Mouse (Mus musculus) splenic B cell, adult 2 months (primary cell): ENCODE data around the gene Gm20388.
"Not testable (repeated sequence)": the region's sequence is repeated elsewhere in the genome, so short reads cannot be mapped to it uniquely, and the experiment has no call there.

Source experiments
- DNase-seq: peaks from one replicate; pipeline ENCODE4 v3.0.0-alpha.2; 2011; ENCODE audit warnings: low read depth, low spot score
- H3K27me3 ChIP-seq: 2 replicates; pipeline ENCODE4 v1.6.1; 2012; ENCODE audit warnings: mild to moderate bottlenecking, low read length, moderate library complexity, mixed read lengths; ENCODE audit not compliant: control insufficient read depth, poor library complexity, insufficient read depth, severe bottlenecking
- H3K36me3 ChIP-seq: 2 replicates; pipeline ENCODE4 v1.6.1; 2012; ENCODE audit warnings: mild to moderate bottlenecking, low read length, moderate library complexity, mixed read lengths; ENCODE audit not compliant: control insufficient read depth, poor library complexity, insufficient read depth, severe bottlenecking

The Gm20388 gene

DNA sequence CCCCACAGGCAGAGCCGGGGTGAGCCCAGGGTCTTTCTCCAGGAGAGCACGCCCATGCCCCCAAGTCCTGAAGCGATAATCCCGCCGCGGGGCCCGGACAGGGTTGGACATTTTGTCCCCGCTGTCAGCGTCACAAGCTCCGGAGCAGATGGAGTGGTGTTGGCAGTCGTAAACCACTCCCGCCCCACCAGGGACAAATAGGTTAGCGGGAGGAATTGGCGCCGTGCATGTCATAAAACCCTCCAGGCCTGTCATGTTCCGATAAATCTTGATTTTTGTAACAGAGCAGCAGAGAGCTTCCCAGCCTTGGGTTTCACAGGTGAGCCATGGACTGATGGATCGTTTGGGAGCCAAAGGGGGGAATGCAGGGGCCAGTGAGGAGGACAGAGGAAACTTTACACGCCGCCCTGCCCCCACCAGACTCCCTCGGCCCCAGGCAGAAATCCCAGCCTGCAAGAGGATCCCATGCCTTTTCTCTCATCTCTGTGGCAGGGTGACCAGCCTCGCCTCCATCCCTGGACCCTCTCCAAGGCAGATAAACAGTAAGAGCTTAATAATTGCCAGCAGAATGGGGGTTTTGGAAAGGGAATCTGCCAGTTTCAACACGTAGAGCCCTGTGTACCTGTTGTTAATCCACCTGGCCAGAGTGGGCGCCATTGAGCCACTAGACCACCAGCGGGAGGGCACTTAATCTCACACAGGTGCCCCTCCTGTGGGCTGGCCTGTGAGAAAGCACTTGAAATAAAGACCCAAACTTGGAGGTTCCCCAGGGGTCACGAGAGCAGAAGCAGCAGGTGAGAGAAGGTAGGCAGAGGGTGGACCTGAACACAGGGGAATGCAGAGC lies 1400.6 kb downstream of the Gm20388 start:
- no peaks in the 10 kb centered on the region; the same call in 1 of the 2 replicates for H3K36me3 ChIP-seq
- DNase-seq, result no peak
- H3K27me3 ChIP-seq, result no peaks in the 10 kb centered on the region

DNA sequence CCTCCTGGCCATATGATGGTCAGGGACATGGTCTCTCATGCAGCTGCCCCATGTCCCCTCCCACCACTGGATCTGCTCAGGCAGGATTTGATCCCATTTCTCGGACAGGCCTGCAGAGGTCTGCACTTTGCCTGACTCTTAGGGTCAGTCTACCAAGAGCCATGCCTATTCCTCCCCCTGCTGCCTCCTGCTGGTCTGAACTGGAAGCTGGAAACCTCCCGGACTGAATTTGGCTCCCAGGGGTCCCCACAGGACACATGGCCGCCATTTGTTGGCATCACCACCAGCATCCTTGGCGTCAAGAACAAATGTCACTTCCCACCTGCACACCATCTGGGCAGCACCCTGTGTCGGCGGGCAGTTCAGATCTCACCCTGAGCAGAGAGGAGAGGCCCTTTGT lies 1402.8 kb downstream of the Gm20388 start:
- DNase-seq, result no peak
- Histone ChIP-seq H3K27me3 (no peaks in the 10 kb centered on the region), H3K36me3 (no peaks in the 10 kb centered on the region; the same call in 1 of the 2 replicates)

DNA sequence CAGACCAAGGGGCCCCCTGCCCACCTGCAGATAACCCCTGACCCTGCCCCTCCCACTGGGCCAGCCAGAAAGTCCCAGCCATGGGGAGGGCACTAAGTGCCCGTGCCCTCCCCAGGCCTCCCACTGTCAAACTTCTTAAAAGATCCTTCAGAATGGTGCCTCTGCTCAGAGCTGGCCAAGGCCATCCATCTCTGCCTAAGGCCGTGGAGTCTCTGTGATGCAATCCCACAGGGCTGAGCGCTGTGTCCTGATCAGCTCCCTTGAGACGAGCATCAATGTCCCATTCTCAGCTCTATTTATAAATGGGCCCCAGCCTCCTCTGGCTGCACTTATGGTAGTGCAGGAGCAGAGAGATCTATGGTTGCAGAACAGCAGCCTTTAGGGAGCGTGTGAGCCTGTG lies 1403.4 kb downstream of the Gm20388 start:
- no peak for DNase-seq
- H3K36me3 ChIP-seq, result no peaks in the 10 kb centered on the region; the same call in 1 of the 2 replicates
- no peaks in the 10 kb centered on the region for H3K27me3 ChIP-seq

DNA sequence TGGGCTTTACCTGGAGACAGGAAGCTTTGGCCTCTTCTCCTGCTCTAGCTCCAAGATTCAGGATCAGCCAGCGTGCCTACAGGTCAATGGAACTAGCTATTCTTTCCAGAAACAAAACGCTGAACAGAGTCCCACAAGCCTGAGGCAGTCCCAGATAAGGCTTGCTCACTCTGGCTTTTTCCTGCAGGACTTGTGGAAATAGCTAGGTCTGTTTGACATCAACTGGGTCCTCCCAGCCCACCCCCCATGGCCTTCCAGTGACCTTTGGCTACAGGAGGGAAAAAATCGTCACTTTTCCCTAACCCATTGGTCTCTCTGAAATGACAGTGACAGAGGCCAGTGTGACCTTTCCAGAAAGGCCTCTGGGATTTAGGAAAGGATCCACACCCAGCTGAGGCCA lies 1404.9 kb downstream of the Gm20388 start:
- Histone ChIP-seq H3K36me3 (no peaks in the 10 kb centered on the region), H3K27me3 (no peaks in the 10 kb centered on the region)
- DNase-seq, result no peak

DNA sequence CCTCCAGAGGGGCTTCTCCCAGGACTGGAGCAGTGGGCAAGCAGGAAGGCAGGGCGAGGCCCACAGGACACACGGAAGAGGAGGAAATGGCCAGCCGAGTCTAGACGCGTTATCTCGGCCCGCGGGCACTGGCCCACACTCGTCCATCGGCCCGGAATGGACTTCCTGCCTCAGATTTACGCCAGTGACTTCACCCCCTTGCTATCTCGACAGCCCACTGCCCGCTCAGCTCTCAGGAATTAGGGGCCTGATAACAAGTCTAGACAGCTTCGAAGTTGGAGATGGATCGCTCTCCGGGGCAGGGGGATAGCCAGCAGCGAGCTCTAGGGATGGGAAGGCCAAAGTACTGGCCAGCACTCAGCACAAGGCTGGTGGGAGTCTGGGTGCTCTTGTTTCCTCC lies 1405.4 kb downstream of the Gm20388 start:
- Histone ChIP-seq H3K27me3 (no peaks in the 10 kb centered on the region), H3K36me3 (no peaks in the 10 kb centered on the region)
- no peak for DNase-seq

DNA sequence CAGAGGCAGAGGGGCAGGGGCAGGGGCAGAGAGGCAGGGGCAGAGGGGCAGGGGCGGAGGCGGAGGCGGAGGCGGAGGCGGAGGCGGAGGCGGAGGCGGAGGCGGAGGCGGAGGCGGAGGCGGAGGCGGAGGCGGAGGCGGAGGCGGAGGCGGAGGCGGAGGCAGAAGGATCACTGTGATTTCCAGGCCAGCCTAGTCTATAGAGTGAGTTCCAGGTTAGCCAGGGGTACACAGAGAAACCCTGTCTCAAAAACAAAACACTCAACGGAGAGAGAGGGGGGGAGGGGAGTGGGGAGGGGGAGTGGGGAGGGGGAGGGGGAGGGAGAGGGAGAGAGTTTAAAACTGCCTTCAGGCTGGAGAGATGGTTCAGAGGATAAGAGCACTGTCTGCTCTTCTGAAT lies 1408.1 kb downstream of the Gm20388 start:
- H3K27me3 ChIP-seq, DNase-seq, H3K36me3 ChIP-seq: not testable (repeated sequence)

DNA sequence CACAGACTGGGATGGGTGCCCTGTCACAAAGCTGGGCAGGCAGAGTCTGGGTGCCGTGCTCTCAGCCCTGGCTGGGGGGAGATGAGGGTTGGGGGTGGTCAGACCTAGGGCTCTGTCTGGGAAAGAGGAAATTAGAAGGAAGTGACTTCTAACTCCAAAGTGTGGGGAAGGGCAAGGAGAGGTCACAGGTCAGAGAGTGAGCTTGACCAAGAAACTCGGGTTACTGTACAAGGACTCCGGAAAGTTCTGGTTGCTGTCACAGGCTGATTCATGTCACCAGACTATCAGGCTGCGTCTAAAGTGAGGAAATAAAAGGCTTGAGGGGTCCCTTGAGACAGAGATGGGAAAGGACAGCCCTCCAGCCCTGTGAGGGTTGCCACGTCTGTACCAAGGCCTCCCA lies 1408.8 kb downstream of the Gm20388 start:
- Histone ChIP-seq H3K36me3 (no peaks in the 10 kb centered on the region), H3K27me3 (no peaks in the 10 kb centered on the region)
- no peak for DNase-seq

DNA sequence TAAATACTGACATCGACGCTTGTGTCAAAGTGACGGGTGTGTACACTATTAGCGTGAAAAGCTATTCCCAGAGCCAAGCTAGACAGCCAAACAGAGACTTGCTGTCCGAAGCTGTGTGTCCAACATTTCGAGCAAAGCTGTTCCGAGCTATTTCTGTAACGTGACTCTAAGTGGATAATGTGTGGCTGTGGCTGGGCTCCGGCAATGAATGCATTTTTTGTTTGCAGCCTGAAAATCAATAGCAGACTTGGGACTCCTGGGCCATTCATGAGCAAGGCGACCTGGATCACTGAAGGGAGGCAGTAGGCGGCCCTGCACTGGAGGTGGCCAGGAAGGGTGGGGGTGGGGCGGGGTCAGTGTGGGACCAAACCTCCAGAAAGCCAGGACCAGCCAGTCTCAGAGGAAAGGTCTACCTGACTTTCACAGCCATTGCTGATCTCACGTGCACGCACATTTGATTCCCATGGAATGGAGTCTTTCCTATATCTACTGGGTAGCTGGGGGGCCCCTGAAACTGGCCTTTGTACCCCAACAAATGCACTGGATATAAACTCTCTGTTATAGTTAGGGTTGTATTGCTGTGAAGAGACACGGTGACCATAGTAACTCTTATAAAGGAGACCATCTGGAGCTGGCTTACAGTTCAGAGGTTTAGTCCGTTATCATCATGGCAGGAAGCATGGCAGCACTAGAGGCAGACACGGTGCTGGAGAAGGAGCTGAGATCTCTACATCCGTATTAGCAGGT lies 1415.7 kb downstream of the Gm20388 start:
- no peaks in the 10 kb centered on the region for H3K36me3 ChIP-seq
- no peak for DNase-seq
- no peaks in the 10 kb centered on the region for H3K27me3 ChIP-seq

DNA sequence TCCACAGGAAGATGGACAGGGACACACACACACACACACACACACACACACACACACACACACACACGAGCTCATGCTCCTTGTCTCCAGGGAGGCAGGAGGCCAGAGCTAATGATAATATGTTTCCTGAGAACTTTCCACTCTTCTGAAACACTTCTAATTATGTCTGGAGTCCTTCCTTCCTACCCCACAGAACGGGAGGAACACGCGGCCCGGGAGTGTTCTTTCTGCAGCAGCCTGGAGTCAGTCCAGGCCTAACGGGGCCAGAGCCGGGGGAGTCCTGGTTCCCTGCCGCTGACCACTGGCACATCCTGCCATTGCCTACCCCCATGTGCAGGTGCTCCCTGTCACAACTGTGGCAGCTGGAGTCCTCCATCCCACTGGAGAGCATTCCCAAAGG lies 1421.8 kb downstream of the Gm20388 start:
- H3K36me3 ChIP-seq, result no peaks in the 10 kb centered on the region
- DNase-seq, result no peak
- H3K27me3 ChIP-seq, result peaks cover 3% of the 10 kb centered on the region

DNA sequence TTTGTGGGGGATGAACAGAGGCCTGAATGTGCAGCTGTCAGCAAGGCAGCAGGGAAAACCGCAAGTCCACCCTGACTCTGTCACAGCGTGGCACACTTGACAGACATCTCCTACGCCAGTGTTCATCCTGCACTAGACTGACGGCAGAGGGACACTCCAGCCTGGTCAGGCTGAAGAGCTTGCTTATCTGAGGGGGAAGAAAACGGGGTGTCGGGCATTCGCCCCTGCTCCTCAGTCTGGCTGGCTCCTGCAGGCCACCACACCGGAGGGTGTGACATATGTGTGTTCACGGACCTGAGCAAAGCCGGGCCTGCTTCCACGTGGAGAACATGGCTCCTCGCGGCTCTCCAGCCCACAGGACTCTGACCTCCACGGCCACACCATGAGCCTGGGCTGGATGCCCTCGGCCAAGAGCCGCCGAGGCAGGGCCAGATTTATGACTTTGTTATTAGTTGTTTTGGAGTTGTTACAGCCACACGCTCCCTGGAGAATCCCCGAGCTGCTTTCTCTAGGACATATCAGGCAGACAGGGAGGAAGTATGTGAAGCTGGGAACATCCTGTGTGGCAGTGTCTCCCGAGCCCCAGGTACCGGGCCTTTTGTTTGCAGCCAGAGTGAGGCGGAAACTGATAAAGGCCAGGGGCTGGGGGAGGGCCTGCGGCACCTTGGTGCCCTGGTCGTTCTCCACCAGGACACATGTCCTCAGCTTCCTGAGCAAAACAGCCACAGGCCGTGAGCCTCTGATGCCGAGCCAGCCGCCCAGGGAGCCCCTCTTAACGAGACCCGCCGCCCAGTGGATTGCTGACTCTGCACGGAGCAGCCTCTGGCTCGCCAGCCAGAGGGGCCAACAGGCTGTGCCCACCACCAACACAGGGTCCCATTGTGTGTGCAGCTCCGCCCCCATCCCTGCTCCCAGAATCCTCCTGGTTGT lies 1424.1 kb downstream of the Gm20388 start:
- no peak for DNase-seq
- Histone ChIP-seq H3K36me3 (no peaks in the 10 kb centered on the region), H3K27me3 (peaks cover 3% of the 10 kb centered on the region)

DNA sequence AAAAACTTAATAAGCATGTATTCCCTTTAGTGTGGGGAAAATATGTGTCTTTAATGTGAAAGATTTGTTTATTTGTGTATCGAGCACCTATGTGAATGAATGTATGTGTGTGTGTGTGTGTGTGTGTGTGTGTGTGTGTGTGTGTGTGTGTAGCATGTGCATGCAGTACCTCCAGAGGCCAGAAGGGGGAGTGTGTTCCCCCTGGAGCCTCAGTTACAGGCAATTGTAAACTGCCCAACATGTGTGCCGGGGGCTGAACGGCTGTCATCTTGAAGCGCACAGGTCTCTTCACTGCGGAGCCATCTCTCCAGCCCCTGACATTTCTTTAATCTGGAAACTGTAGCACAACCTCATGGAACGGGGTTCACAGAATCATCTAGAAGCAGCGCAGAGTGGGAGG lies 1425.0 kb downstream of the Gm20388 start:
- H3K27me3 ChIP-seq, result peaks cover 3% of the 10 kb centered on the region
- DNase-seq, result no peak
- H3K36me3 ChIP-seq, result no peaks in the 10 kb centered on the region

DNA sequence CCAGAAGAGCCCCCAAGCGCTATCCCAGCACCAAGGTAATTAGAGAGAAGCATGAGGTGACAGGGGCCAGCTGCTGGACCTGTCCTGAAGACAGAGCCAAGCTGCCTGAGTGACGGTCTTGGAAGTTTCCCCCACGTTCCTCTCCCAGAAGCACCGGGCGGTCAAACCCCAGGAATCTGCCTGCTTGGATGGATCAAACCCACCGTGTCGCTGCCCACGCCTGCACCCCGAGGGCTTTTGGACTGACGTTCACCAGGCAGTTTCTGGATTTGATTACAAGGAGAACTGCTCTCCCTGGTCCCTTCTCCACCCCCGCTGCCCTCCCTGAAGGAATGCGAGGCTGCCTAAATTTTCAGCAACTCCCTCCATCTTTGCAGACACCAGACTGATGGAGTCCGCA lies 1432.3 kb downstream of the Gm20388 start:
- no peaks in the 10 kb centered on the region for H3K36me3 ChIP-seq
- DNase-seq, result no peak
- H3K27me3 ChIP-seq, result no peaks in the 10 kb centered on the region

DNA sequence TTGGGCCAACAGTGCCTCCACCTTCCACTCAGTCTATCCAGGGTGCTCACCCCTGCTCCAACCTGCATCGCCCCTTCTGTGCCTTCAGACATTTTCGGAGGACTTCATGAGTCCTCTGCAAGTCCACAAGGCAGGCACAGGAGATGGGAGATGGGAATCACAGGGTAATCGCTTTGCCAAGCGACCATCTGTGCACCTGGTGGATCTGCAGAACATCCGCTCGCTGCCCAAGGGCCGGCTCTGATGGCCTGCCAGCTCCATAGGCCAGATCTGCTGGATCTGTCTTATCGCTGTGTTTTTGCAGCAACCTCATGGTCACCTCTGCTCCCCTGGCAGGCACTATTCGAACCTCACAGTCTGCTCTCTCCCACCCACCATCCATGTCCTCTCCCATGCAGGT lies 1433.8 kb downstream of the Gm20388 start:
- no peak for DNase-seq
- Histone ChIP-seq H3K36me3 (no peaks in the 10 kb centered on the region), H3K27me3 (no peaks in the 10 kb centered on the region)

DNA sequence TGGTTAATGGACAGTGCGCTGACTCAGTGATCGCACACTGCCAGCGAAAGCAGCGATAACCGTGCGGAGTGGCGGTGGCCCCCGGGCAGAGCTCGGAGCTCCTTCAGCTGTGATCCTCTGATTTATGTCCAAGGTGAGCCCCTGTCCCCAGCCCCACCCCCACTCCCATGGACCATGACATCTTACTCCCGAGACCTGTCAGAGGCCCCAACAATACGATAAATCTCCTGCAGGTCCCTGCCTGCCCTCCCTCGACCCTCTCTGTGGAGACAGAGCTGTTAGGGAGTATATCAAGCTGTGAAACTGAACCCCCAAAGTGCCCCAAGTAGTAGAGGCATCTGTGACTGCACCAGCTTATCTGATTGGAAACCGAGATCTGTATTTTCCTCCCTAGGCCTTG lies 1435.5 kb downstream of the Gm20388 start:
- DNase-seq, result no peak
- Histone ChIP-seq H3K27me3 (no peaks in the 10 kb centered on the region), H3K36me3 (no peaks in the 10 kb centered on the region)
